Mouse (Mus musculus): ENCODE measurements around the gene Rspry1.

The Rspry1 gene

DNA sequence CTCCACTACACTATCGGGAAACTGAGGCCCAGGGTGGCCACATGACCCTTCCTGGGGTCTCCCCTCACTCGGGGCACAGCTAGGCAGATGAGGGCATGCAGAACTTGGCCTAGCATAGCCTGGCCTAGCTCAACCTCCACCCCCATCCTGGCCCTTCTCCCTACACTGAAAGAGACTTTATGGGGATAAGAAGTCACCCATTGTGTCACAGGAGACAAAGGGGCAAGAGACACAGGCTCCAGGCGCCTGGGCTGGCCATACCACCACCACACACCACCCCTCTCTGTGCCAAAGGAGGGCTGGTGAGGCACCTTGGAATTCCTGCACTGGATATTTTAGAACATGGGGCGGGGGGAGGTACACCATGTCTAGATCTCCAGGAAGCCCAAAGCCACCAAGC is 82.5 kb downstream of the Rspry1 start:
- no peak for DNase-seq (ENCODE audit: low spot score in 2 of 2)

DNA sequence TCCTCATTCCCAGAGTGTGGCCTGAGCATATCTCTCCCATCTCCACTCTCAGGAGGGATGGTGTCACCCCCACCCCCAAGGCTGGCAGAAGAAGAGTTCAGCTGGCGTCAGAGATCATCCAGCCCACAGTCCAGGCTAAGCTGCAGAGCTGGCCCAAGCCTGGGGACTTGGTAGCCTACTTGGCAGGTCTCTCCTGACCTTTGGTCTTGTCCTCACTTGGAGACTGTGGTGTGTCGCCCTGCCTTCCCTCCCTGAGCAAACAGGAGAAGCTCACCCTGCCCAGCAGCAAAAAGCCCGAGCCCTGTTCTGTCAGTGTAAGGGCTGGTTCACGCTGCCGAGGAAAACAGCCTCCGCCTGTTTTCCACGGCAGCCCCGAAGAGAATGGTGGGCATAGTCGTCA is 84.2 kb downstream of the Rspry1 start:
- no peak for DNase-seq (ENCODE audit: low spot score in 2 of 2)

DNA sequence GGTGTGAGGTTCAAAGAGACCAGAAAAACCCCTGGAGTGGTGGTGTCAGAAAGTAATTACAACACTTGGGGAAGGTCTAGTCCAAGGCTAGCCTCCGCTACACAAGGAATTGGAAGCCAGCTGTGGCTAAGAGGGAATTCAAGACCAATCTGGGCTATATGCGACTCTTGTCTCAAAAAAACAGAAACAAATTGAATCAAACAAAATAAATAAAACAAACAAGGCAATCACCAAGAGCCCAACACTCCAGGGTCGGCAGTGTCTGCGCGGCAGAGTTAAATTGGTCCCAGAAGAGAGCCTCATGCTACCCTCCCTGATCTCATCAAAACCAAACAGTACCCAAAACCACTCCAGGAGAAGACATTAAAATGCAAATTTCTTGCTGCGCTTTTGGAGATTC is 93.0 kb downstream of the Rspry1 start:
- DNase-seq (ENCODE audit: low spot score in 2 of 2): no peak

DNA sequence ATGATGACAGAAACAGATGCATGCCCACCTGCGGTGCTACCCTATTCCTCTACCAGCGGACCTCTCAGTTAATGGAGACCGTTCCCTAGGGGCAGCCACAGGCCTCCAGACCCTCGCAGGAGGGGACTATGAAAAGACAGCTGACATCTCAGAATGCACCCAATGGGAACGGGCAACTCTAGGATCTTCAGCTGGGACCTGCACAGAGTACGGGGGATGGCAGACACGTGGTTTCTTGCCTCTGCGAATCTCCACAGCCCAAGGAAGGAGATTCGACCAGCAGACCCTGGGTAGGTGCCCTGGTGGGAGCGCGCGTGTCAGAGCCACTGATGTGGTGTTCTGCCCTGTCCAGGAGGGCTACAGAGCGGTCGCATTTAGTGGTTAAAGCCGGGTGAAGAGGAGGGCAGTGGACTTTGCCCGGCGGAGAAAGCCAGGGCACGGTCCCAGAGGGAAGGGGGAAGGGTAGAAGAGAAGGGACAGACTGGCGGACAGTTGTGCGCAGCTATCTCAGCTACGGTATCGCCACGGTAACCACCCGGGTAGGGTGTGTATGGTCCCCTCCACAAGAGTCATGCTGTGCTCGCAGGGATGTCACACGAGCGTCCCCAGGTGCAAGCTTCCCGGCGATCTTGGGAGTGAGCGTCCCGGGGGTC is 93.7 kb downstream of the Rspry1 start:
- no peak for DNase-seq (ENCODE audit: low spot score in 2 of 2)

DNA sequence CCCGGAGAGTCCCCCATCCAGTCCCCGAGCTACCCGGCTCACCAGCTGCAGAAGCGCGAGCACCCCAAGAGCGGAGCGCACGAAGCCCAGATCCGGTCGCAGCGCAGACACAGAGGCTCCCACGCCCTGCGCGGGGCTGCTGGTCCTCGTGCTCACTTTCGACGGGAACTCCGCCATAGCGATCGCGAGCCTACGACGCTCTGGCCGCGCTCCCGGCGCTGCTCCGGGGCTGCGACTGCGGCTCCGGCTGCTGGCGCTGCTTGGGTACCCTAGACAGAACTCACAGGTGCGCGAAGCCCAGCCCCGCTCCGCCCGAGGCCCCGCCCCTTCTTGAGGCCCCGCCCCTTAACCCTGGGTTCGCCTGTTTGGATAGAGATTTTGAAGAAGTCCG is 94.3 kb downstream of the Rspry1 start, which contains the start of gene Pllp:
Gene Pllp, minus strand, starts transcription at position 285 of the 391 bp plus-strand sequence.
- DNase-seq (ENCODE audit: low spot score in 2 of 2): peak in 1 of 2 experiments; percentile 36

DNA sequence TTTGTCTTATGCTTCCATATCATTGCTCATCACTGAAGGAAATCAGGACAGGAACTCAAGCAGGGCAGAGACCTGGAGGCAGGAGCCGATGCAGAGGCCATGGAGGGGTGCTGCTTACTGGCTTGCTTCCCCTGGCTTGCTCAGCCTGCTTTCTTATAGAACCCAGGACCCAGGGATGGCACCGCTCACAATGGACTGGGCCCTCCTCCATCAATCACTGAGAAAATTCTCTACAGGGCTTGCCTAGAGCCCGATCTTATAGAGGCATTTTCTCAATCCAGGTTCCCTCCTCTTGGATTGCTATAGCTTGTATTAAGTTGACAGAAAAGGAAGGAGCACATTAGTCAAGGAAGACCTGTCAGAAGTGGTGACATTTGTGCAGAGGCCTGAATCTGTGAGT is 94.8 kb downstream of the Rspry1 start:
- DNase-seq (ENCODE audit: low spot score in 2 of 2): no peak

DNA sequence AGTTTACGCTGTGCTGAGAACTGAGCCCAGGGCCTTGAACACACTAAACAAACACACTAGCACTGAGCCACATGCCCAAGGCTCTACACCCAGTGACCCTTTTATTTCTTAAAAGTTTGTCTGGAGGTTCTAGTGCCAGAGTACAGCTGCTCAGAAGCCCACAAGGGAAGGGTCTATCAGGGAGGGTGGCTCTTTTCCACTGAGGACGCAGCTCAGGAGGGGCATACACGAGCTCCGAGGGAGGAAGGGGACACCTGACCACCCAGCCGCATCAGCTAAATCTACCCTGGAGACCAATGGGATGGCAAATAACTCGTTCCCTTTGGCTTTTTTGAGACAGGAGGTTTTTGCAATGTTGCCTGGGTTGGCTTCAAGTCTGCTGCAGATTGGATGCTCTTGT is 96.2 kb downstream of the Rspry1 start:
- no peak for DNase-seq (ENCODE audit: low spot score in 2 of 2)

DNA sequence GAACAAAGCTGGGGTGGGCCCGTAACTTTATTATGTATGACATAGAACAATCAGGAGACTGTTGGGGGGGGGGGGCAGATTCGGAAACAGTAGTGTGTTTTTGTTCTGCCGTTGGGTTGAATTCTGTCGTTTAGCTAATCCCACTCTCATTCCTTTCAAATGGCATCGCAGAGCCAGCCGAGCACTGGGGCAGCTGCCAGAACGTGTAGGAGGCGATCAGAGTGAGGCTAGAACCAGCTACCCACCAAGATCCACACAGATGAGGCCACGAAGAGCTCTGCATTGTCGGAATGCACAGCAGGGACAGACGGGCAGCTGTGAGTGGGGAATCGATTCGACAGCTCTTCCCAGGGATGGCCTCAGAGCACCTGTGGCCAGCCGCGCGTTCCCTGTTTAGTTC is 97.6 kb downstream of the Rspry1 start:
- no peak for DNase-seq (ENCODE audit: low spot score in 2 of 2)

DNA sequence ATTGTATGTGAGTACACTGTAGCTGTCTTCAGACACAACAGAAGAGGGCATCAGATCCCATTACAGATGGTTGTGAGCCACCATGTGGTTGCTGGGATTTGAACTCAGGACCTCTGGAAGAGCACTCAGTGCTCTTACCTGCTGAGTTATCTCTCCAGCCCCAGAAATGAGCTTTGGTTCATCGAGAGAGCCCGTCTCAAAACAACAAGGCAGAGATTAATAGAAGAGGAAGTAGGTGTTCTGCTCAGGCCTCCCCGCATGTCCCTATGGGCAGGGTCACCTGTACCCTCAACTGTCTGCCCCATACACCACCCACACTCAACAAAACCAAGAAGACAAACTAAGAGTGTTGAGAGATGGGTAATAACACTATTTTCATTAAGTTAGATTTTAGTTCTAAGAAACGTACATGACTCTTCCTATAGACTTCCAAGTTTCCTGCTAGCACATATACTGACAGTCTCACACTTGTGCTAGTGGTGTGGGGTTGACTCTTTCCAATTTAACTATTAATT is 98.7 kb downstream of the Rspry1 start:
- DNase-seq (ENCODE audit: low spot score in 2 of 2): no peak

DNA sequence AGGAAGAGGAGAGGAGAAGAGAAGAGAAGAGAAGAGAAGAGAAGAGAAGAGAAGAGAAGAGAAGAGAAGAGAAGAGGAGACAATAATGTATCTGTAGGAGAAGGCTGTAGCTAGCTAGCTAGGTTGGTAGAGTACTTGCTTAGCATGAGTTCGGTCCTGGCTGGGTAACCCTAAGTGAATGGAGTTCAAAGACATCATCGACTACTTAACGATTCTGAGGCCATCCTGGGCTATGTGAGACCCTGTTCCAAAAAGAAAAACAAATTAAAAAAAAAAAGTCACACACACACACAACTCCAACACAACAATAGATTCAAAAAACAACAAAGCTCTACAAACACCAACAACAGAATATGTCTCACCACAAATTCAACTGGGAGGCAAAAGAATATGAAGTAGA is 100.4 kb downstream of the Rspry1 start:
- DNase-seq (ENCODE audit: low spot score in 2 of 2): no peak

DNA sequence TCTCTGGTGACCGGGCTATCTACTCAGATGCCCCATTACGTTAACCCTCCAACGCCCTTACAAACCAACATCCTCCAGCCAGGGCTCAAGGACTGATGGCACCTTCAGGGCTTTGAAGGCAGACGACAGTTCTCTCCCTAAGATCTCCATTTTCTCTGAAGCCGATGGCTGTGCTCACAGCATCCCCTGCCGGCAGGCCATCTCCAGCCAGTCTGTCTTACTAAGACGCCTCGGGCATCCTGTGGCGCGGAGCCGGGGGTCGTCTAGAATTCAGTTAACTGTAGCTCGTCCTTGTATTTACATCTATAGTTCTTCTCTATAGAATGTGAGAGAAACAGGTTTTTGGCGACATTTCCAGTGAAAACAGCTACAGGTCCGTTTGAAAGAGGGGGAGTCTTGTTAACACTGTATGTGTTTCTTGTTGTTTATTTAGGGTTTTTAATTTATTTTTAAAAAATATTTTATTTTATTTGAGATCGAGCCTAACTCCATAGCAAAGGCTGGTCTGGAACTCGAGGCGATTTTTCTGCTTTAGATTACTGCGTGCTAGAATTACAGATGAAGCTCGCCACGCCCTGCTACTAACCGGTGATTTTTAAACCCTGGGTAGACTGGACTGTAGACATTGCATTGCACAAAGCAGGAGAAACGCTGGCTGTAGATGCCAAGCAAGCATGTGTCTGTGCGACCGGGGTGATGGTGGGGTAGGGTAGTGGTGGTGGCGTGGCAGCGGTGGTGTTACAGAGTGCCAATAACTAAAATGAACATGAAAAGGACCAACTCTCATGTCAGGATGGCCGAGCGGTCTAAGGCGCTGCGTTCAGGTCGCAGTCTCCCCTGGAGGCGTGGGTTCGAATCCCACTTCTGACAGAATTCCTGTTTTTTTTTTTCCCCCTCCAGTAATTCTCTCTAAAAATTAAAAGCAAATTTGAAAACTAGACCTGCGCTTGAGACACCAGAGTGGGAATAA is 101.4 kb downstream of the Rspry1 start:
- peak; percentile 51 to 76 for DNase-seq (ENCODE audit: low spot score in 2 of 2)

DNA sequence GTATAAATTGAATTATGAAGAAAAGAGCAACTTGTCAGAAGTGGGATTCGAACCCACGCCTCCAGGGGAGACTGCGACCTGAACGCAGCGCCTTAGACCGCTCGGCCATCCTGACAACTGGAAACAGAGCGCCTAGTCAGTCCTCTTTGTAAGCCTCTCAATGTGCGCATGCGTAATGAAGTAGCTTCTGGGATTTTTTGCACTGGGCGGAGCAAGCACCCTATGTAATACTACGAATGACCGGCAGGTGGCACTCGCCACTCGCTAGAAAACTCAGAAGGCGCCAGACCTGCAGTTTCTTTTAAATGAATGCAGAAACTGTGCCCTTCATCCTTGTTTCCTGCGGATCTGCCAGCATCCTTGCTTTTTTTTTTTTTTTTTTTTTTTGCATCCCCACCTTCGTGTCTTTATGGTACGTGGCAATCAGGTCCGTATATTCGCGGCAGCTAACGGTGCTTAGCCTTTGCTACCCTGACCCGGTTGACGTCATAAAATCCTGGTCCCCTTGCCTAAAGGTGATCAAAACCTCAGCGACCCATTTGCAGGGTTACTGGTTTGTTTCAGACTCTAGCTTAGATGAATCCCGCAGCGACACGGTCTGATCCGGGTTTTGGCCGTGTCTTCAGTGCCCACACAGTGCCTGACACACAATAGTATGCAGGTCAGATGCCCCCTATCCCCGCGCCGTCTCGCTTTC is 102.4 kb downstream of the Rspry1 start:
- DNase-seq (ENCODE audit: low spot score in 2 of 2): peak; percentile 99

DNA sequence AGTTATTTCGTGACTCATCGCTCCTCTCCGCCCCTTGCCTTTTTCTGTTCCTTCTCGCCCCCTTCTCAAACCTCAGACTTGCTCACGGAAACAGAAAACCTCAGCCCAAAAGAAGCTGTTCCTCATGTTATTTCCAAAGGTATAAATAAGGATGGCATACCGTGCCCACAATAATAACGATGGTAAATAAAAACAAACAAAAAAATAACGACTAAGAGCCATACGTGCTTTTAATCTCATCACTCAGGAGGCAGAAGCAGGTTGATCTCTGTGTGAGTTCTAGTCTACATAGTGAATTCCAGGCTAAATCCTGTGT is 102.9 kb downstream of the Rspry1 start:
- DNase-seq (ENCODE audit: low spot score in 2 of 2): no peak

DNA sequence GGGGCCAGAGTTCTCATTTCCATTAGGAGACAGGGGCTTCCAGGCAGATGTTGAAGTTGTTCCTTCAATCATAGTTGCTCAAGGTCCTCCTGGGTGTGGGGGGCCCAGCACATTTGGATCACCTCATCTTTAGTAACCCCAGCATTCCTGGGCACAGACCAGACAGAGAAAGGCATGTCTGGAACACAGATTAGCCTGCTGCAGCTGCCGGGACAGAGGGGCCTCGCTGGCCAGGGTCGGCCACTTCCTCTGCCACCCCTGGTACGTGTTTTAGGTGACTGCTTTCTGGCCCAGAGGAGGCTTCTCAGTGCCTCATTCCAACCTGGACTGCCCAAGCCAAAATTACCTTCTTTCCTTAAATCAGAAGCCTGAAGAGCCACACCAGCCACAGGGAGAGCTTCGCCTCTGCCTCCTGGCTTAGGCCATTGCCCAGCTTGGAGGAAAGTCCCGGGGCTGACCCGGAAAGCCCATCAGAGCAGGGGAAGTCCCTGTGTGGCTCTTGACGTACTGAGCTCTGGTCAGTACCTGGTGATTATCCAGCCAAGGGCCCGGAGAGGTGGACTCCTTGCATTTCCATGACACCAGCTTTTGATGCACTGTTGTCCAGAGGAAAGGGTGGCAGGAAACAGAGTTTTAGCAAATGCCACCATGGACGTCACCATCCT is 104.0 kb downstream of the Rspry1 start:
- DNase-seq (ENCODE audit: low spot score in 2 of 2): no peak

DNA sequence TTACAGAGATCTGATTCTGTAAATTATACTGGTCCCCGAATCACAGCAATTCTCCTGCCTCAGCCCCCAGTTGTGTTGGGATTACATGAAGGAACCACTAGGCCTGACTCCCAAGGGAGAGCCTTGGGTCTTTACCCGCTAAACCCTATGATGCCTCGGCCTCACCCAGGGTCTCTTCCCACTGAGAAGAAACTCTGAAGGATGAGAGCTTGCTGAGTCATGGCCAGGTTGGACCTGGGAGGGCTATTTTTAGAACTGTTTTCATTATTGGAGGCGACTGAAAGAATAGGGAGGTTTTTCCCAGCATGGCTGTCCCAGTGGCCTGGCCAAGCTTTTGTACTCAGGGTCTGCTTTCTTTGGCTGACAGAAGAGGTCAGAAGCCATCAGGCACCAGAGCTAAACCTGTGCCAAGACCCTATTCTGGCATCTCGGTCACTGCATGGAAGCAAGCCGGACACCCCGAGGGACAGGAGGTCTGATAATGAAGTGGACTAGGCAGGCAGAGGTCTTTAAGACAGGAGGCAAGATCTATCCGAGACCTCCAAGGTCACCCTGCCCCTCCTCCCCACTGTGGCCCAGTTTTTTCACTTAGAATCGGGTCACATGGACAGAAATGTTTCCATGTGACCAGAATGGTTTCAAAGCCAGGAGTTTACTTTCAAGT is 105.1 kb downstream of the Rspry1 start:
- DNase-seq (ENCODE audit: low spot score in 2 of 2): no peak
